Mouse (Mus musculus) G1E (cell line): ENCODE measurements around the gene Tex11.

Experiments
- CTCF ChIP-seq: IDR thresholded peaks from 2 replicates; pipeline ENCODE4 v1.5.1; 2012; ENCODE audit warnings: low read depth, low read length, inconsistent platforms, mixed read lengths
- GATA1 ChIP-seq: IDR thresholded peaks from 2 replicates; pipeline ENCODE4 v1.6.1; 2012; ENCODE audit warnings: borderline replicate concordance, low read length, inconsistent platforms, mixed read lengths
- POLR2AphosphoS5 ChIP-seq: IDR thresholded peaks from 2 replicates; pipeline ENCODE4 v1.6.1; 2012; ENCODE audit warnings: low read depth, low read length, inconsistent platforms; ENCODE audit not compliant: insufficient replicate concordance

DNA sequence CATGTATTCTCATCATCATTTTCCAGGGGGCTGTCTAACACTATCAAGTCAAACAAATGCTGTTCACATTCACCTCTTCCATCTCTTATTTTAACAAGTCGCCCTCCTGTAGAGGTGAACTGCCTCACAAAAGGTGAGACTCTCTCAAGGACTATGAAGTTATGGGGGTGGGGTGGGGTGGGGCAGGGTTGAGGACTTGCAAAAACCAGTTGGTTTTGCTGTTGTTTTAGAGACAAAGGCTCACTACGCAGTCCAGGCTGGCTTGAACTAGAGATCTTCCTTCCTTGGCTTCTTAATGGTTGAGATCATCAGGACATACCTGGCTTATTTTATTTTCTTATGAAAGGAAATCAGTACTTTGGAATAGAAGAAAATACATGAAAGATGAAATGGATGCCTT, 226.7 kb downstream of the Tex11 start:
- TF ChIP-seq CTCF (no peak), GATA1 (no peak), POLR2AphosphoS5 (no peak)
